Mouse (Mus musculus) CH12.LX (cell line): ENCODE data around the gene 1700113H08Rik. TPM values are rescaled to one million over a fixed set of nuclear protein-coding genes. Genes with fewer than 3 reads are reported as not detected.
A peak's percentile ranks its signal among the peaks of the same experiment; 100 is the strongest.

Source experiments
- DNase-seq: peaks from one replicate; pipeline ENCODE4 v3.0.0-alpha.2; 2013; ENCODE audit errors: extremely low read depth
- H3K27ac ChIP-seq: 2 replicates; pipeline ENCODE4 v1.5.1; 2012; ENCODE audit warnings: low read depth, mild to moderate bottlenecking, control low read depth, moderate library complexity; ENCODE audit not compliant: insufficient read depth
- H3K27me3 ChIP-seq: replicated peaks from 2 replicates; pipeline ENCODE3; 2012; ENCODE audit warnings: inconsistent platforms
- H3K36me3 ChIP-seq, 2 experiments: replicated peaks in 1 of 2; 2 replicates each; pipeline versions ENCODE3 to v1.6.1; 2012; ENCODE audit warnings: inconsistent platforms in 1 of 2, low read length in 1 of 2, mild to moderate bottlenecking in 1 of 2, mixed read lengths in 1 of 2, moderate library complexity in 1 of 2; ENCODE audit not compliant: control insufficient read depth in 1 of 2, insufficient read depth in 1 of 2
- H3K4me1 ChIP-seq, 2 experiments: 2 replicates each; pipeline ENCODE4 v1.6.1; 2012; ENCODE audit warnings: inconsistent platforms in 1 of 2, moderate library complexity in 1 of 2; ENCODE audit not compliant: insufficient read depth in 2 of 2, control insufficient read depth in 1 of 2
- H3K4me2 ChIP-seq: 2 replicates; pipeline ENCODE4 v1.6.1; 2012; ENCODE audit warnings: low read depth, mild to moderate bottlenecking, control low read depth; ENCODE audit not compliant: poor library complexity, insufficient read depth, severe bottlenecking
- H3K4me3 ChIP-seq, 3 experiments: fragments of 150-350 bp in 1 of 3; sonication (generic) in 1 of 3; replicated peaks in 1 of 3; 2 replicates each; pipeline versions ENCODE3 to v1.5.1; 2011 to 2012; ENCODE audit warnings: low read depth in 2 of 3, low read length in 2 of 3, mild to moderate bottlenecking in 2 of 3, moderate library complexity in 2 of 3, control low read depth in 1 of 3, improper control_type of control experiment in 1 of 3, inconsistent platforms in 1 of 3, mixed read lengths in 1 of 3; ENCODE audit not compliant: poor library complexity in 1 of 3
- H3K79me2 ChIP-seq: replicated peaks from 2 replicates; pipeline ENCODE4 v1.6.1; 2012; ENCODE audit warnings: mild to moderate bottlenecking, moderate library complexity; ENCODE audit not compliant: control insufficient read depth, poor library complexity, insufficient read depth, severe bottlenecking; ENCODE audit errors: extremely low read depth
- H3K9ac ChIP-seq: 2 replicates; pipeline ENCODE4 v1.6.1; 2012; ENCODE audit warnings: low read depth, mild to moderate bottlenecking, control low read depth, moderate library complexity; ENCODE audit not compliant: insufficient read depth
- H3K9me3 ChIP-seq: replicated peaks from 2 replicates; pipeline ENCODE3; 2012; ENCODE audit warnings: low read length, inconsistent platforms, mixed read lengths
- CHD1 ChIP-seq: IDR thresholded peaks from 2 replicates; pipeline ENCODE4 v1.6.1; 2012; ENCODE audit warnings: low read depth, low read length, improper control_type of control experiment, inconsistent platforms
- CTCF ChIP-seq, 2 experiments: IDR thresholded peaks in 1 of 2; conservative IDR thresholded peaks in 1 of 2; 2 replicates each; pipeline ENCODE4 v1.5.1; 2011 to 2012; ENCODE audit warnings: low read depth in 2 of 2, low read length in 2 of 2, improper control_type of control experiment in 1 of 2, inconsistent platforms in 1 of 2, mild to moderate bottlenecking in 1 of 2, moderate library complexity in 1 of 2
- ELF1 ChIP-seq: IDR thresholded peaks from 2 replicates; pipeline ENCODE4 v1.6.1; 2014; ENCODE audit warnings: low read depth, mild to moderate bottlenecking, inconsistent platforms, low read length, improper control_type of control experiment
- ETS1 ChIP-seq: conservative IDR thresholded peaks from 2 replicates; pipeline ENCODE4 v1.6.1; 2012; ENCODE audit warnings: low read depth, mild to moderate bottlenecking, inconsistent platforms, low read length, improper control_type of control experiment, moderate library complexity
- GABPA ChIP-seq: IDR thresholded peaks from 2 replicates; pipeline ENCODE4 v1.6.1; 2012; ENCODE audit warnings: low read depth, low read length, improper control_type of control experiment, inconsistent platforms; ENCODE audit not compliant: insufficient replicate concordance
- HCFC1 ChIP-seq: IDR thresholded peaks from 2 replicates; pipeline ENCODE4 v1.6.1; 2012; ENCODE audit warnings: low read depth, mild to moderate bottlenecking, inconsistent platforms, low read length, improper control_type of control experiment
- IRF4 ChIP-seq: IDR thresholded peaks from 2 replicates; pipeline ENCODE4 v1.6.1; 2014; ENCODE audit warnings: low read depth, mild to moderate bottlenecking, inconsistent platforms, low read length, improper control_type of control experiment
- MAFK ChIP-seq: IDR thresholded peaks from 2 replicates; pipeline ENCODE4 v1.6.1; 2011; ENCODE audit warnings: low read length, improper control_type of control experiment; ENCODE audit not compliant: insufficient replicate concordance
- MYC ChIP-seq: IDR thresholded peaks from 2 replicates; pipeline ENCODE4 v1.6.1; 2011; ENCODE audit warnings: low read depth, mild to moderate bottlenecking, improper control_type of control experiment, low read length
- NELFE ChIP-seq: IDR thresholded peaks from 2 replicates; pipeline ENCODE4 v1.6.1; 2011; ENCODE audit warnings: low read depth, low read length, improper control_type of control experiment
- NRF1 ChIP-seq: IDR thresholded peaks from 2 replicates; pipeline ENCODE4 v1.6.1; 2014; ENCODE audit warnings: low read depth, mild to moderate bottlenecking, inconsistent platforms, low read length, improper control_type of control experiment, moderate library complexity
- PAX5 ChIP-seq: IDR thresholded peaks from 2 replicates; pipeline ENCODE4 v1.6.1; 2012; ENCODE audit warnings: low read length, inconsistent platforms, mixed read lengths
- RAD21 ChIP-seq: IDR thresholded peaks from 2 replicates; pipeline ENCODE4 v1.6.1; 2011; ENCODE audit warnings: low read depth, mild to moderate bottlenecking, low read length, improper control_type of control experiment, moderate library complexity
- RCOR1 ChIP-seq: conservative IDR thresholded peaks from 2 replicates; pipeline ENCODE4 v1.6.1; 2012; ENCODE audit warnings: low read depth, mild to moderate bottlenecking, inconsistent platforms, low read length, improper control_type of control experiment
- SIN3A ChIP-seq: IDR thresholded peaks from 2 replicates; pipeline ENCODE4 v1.6.1; 2012; ENCODE audit warnings: low read length, improper control_type of control experiment, inconsistent platforms
- SMC3 ChIP-seq: IDR thresholded peaks from 2 replicates; pipeline ENCODE4 v1.6.1; 2011; ENCODE audit warnings: low read depth, low read length, improper control_type of control experiment
- TBP ChIP-seq: conservative IDR thresholded peaks from 2 replicates; pipeline ENCODE4 v1.6.1; 2011; ENCODE audit warnings: low read depth, low read length, improper control_type of control experiment
- USF1 ChIP-seq: IDR thresholded peaks from 2 replicates; pipeline ENCODE4 v1.6.1; 2014; ENCODE audit warnings: low read depth, mild to moderate bottlenecking, inconsistent platforms, low read length, improper control_type of control experiment
- USF2 ChIP-seq: conservative IDR thresholded peaks from 2 replicates; pipeline ENCODE4 v1.6.1; 2011; ENCODE audit warnings: low read depth, low read length, improper control_type of control experiment
- ZC3H11A ChIP-seq: IDR thresholded peaks from 2 replicates; pipeline ENCODE4 v1.6.1; 2012; ENCODE audit warnings: low read depth, mild to moderate bottlenecking, inconsistent platforms, low read length, improper control_type of control experiment
- ZNF384 ChIP-seq: IDR thresholded peaks from 2 replicates; pipeline ENCODE4 v1.6.1; 2012; ENCODE audit warnings: low read depth, low read length, improper control_type of control experiment, inconsistent platforms
- dilution Hi-C: fragments of 300-500 bp; cut with MboI; formaldehyde crosslinking; loops from 2 replicates; pipeline ENCODE4 v1.14.3; 2020; ENCODE audit warnings: low sequenced_read_pairs; ENCODE audit not compliant: extremely low pct_unique_long_range_greater_than_20kb, extremely low pct_ligation_motif_present
- in situ Hi-C: fragments of 300-500 bp; cut with MboI; formaldehyde crosslinking; loops from 3 replicates; pipeline ENCODE4 v1.14.3; 2019; ENCODE audit warnings: low sequenced_read_pairs, low pct_ligation_motif_present, low pct_unique_long_range_greater_than_20kb, mixed read lengths
- polyA plus RNA-seq: library from polyadenylated mRNA; unstranded; fragments of >175 nt; gene quantifications from 2 replicates; pipeline ENCODE4 v1.2.1, GENCODE M21; 2012; ENCODE audit warnings: low read depth; ENCODE audit not compliant: insufficient read length
- total RNA-seq, 2 experiments: library from RNA; depleted of rRNA; stranded (reverse); fragments of 300-350 nt in 1 of 2; fragments of >200 nt in 1 of 2; gene quantifications; 2 replicates each; pipeline ENCODE4 v1.2.3; 2012 to 2014

1700113H08Rik gene
- total and polyA plus RNA-seq, 3 experiments = not detected

- Histone ChIP-seq H3K9me3 (no peaks in the 10 kb centered on the region), H3K79me2 (no peaks in the 10 kb centered on the region), H3K4me2 (no peak overlapping the region), H3K27ac (no peak overlapping the region), H3K36me3 (no peaks in the 10 kb centered on the region), H3K27me3 (no peaks in the 10 kb centered on the region), H3K4me1 (no peaks in the 10 kb centered on the region), H3K9ac (no peak overlapping the region), H3K4me3 (no peak overlapping the region)
- peak; percentile 86 for DNase-seq
- in situ Hi-C loops (loop anchor here (10.0 kb wide), 1 partner anchor 480 kb away; no protein-coding TSS in a partner anchor), dilution Hi-C loops (no loop called here)
- TF ChIP-seq IRF4 (peak; percentile 31; the same call in 1 of the 2 replicates), SMC3 (peak; percentile 99), CHD1 (no peak), NELFE (peak; percentile 23; the same call in 1 of the 2 replicates), TBP (no peak), PAX5 (no peak), HCFC1 (no peak), ZC3H11A (peak; percentile 91), RAD21 (peak; percentile 98), CTCF (conservative IDR thresholded peaks at IDR 0.05 in 1 of 2, IDR thresholded peaks at IDR 0.05 in 1 of 2; ENCODE audit: low read depth in 2 of 2, low read length in 2 of 2) (peak; percentile 75 to 99), MYC (no peak), GABPA (no peak)
Measured at GRCm38 (mm10) chr10:87024884-87025283, 33.0 kb upstream of the 1700113H08Rik start.

GRCm38 (mm10) chr10:87032768-87033167, 25.1 kb upstream of the 1700113H08Rik start:
- Histone ChIP-seq H3K9ac (no peak overlapping the region), H3K27ac (no peak overlapping the region), H3K27me3 (no peaks in the 10 kb centered on the region), H3K9me3 (no peaks in the 10 kb centered on the region), H3K79me2 (no peaks in the 10 kb centered on the region), H3K4me3 (no peak overlapping the region), H3K4me1 (peaks cover 3 to 8% of the 10 kb centered on the region in 2 experiments; a peak in 2 of 4 replicates), H3K4me2 (no peak overlapping the region), H3K36me3 (no peaks in the 10 kb centered on the region)
- DNase-seq = no peak
- TF ChIP-seq TBP = no peak
- TF ChIP-seq NRF1 = no peak
- TF ChIP-seq HCFC1 = no peak
- no peak for TF ChIP-seq MAFK
- no peak for TF ChIP-seq RCOR1
- TF ChIP-seq ELF1 = no peak
- no peak for TF ChIP-seq SIN3A
- no peak for TF ChIP-seq USF1
- no peak for TF ChIP-seq ETS1
- no peak for TF ChIP-seq ZNF384
- TF ChIP-seq USF2 = no peak
- dilution Hi-C loops (no loop called here), in situ Hi-C loops (no loop called here)
